Mouse (Mus musculus): ENCODE results near the gene Gm5072.
"Not testable (repeated sequence)": the region's sequence is repeated elsewhere in the genome, so short reads cannot be mapped to it uniquely, and the experiment has no call there.

Gm5072 gene

GRCm38 (mm10) chrX:91392200-91392599 lies at the start of gene Gm5072:
Gene Gm5072, plus strand, starts transcription at chrX:91392500.
- DNase-seq (ENCODE audit: low spot score in 2 of 2): not testable (repeated sequence)
